Mouse (Mus musculus) olfactory bulb, adult 2 months (tissue): ENCODE data around the gene Cks2.

Experiments
- CTCF ChIP-seq: fragments of 200-500 bp; IDR thresholded peaks from 2 replicates; pipeline ENCODE4 v1.5.1; 2012; ENCODE audit warnings: low read depth, mild to moderate bottlenecking, low read length, moderate library complexity; ENCODE audit not compliant: insufficient read depth
- POLR2A ChIP-seq: fragments of 200-500 bp; IDR thresholded peaks from 2 replicates; pipeline ENCODE4 v1.6.1; 2012; ENCODE audit warnings: mild to moderate bottlenecking, low read depth, low read length, moderate library complexity; ENCODE audit not compliant: insufficient read depth

GRCm38 (mm10) chr13:51603894-51604244, 41.2 kb upstream of the Cks2 start:
- no peak for TF ChIP-seq POLR2A
- TF ChIP-seq CTCF, result no peak
